Mouse (Mus musculus): ENCODE results near the gene Prpf6.

DNA sequence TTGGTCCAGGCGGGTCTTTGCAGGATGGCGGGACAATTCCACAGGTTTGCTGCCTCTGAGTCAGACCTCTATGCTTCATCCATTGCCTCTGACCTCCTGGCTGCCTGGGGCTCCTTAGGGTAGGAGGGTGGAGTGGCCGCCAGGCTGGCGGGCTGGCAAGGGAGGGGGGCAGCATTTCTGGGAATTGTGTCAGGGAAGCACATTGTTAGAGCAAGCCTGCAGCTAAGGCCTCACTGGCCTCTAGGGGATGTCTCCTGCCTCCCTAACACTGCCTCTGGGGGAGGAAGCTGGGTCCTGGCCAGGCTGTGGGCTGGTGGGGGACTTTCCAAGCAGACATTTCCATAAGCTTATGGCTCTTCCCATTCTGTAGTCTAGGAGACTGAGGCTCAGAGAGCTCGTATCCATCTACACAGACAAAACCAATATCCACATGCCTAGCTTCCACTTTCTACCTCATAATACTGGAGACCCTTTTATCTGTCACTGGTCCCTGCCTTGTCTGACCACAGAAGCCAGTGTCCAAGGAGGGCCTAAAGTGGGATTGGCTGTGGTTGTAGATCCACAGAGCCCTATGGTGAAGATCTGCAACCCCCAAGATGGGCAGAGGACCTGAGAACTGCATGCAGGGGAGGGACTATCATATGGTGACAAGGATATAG lies 85.6 kb downstream of the Prpf6 start:
- no peak; the same call in 1 of the 2 replicates for TF ChIP-seq CTCF (conservative IDR thresholded peaks at IDR 0.05; ENCODE audit: low read length)
- TF ChIP-seq POU5F1 (IDR thresholded peaks at IDR 0.05; ENCODE audit: borderline replicate concordance, low read length): no peak
